8 mouse cellular contexts compared by ENCODE assay signal in genomic region chr9:62343904-62344491, GRCm38 (mm10). TPM values are rescaled to one million over a fixed set of nuclear protein-coding genes. Genes with fewer than 3 reads are reported as not detected.
DNase-seq lines count a peak whose midpoint lies in the region; ATAC-seq lines count a peak whose summit lies in the region.

No protein-coding gene starts in this region.

- no peaks in the 10 kb centered on the region for H3K9me3 ChIP-seq in embryonic facial prominence, embryonic 15.5 days (replicated peaks)
- H3K9me3 ChIP-seq in heart, embryonic 15.5 days (replicated peaks) = no peaks in the 10 kb centered on the region
- H3K9me3 ChIP-seq in liver, embryonic 15.5 days (replicated peaks) = no peaks in the 10 kb centered on the region
- no peaks in the 10 kb centered on the region for H3K9me3 ChIP-seq in neural tube, embryonic 12.5 days

- peak overlapping the region; percentile 70 for H3K4me3 ChIP-seq in embryonic facial prominence, embryonic 15.5 days (replicated peaks)
- H3K4me3 ChIP-seq in heart, embryonic 15.5 days = peak overlapping the region; percentile 86
- peak overlapping the region; percentile 86 for H3K4me3 ChIP-seq in liver, embryonic 15.5 days (replicated peaks)
- peak overlapping the region; percentile 89 for H3K4me3 ChIP-seq in neural tube, embryonic 12.5 days

- peak overlapping the region; percentile 99 for H3K27ac ChIP-seq in embryonic facial prominence, embryonic 15.5 days (replicated peaks)
- peak overlapping the region; percentile 100 for H3K27ac ChIP-seq in heart, embryonic 15.5 days
- H3K27ac ChIP-seq in liver, embryonic 15.5 days (replicated peaks) = peak overlapping the region; percentile 92
- peak overlapping the region; percentile 96 for H3K27ac ChIP-seq in neural tube, embryonic 12.5 days

- WGBS in embryonic facial prominence, embryonic 15.5 days = under 1% methylated on average over 52 of the region's 52 CpGs
- under 1% methylated on average over 52 of the region's 52 CpGs for WGBS in heart, embryonic 15.5 days
- under 1% methylated on average over 52 of the region's 52 CpGs for WGBS in liver, embryonic 15.5 days (ENCODE audit: insufficient replicate concordance)
- WGBS in neural tube, embryonic 12.5 days = under 1% methylated on average over 52 of the region's 52 CpGs

- H3K4me1 ChIP-seq in embryonic facial prominence, embryonic 15.5 days = peaks cover 40% of the 10 kb centered on the region
- peaks cover 48% of the 10 kb centered on the region for H3K4me1 ChIP-seq in heart, embryonic 15.5 days (replicated peaks)
- peaks cover 65% of the 10 kb centered on the region for H3K4me1 ChIP-seq in liver, embryonic 15.5 days (replicated peaks)
- H3K4me1 ChIP-seq in neural tube, embryonic 12.5 days = peaks cover 40% of the 10 kb centered on the region

- no peaks in the 10 kb centered on the region for H3K27me3 ChIP-seq in embryonic facial prominence, embryonic 15.5 days
- H3K27me3 ChIP-seq in heart, embryonic 15.5 days = no peaks in the 10 kb centered on the region
- H3K27me3 ChIP-seq in liver, embryonic 15.5 days = peaks cover 12% of the 10 kb centered on the region
- no peaks in the 10 kb centered on the region for H3K27me3 ChIP-seq in neural tube, embryonic 12.5 days (replicated peaks)

- no peaks in the 10 kb centered on the region for H3K36me3 ChIP-seq in embryonic facial prominence, embryonic 15.5 days
- no peaks in the 10 kb centered on the region for H3K36me3 ChIP-seq in heart, embryonic 15.5 days
- 0 out of 2 replicates have a peak, but pooled peaks cover 6% of the 10 kb centered on the region for H3K36me3 ChIP-seq in liver, embryonic 15.5 days (replicated peaks)
- no peaks in the 10 kb centered on the region for H3K36me3 ChIP-seq in neural tube, embryonic 12.5 days

- H3K4me2 ChIP-seq in embryonic facial prominence, embryonic 15.5 days (replicated peaks) = peak overlapping the region; percentile 73
- H3K4me2 ChIP-seq in heart, embryonic 15.5 days = peak overlapping the region; percentile 67
- H3K4me2 ChIP-seq in liver, embryonic 15.5 days = peak overlapping the region; percentile 96
- H3K4me2 ChIP-seq in neural tube, embryonic 12.5 days (replicated peaks) = peak overlapping the region; percentile 83

- peak overlapping the region; percentile 92 for H3K9ac ChIP-seq in embryonic facial prominence, embryonic 15.5 days
- H3K9ac ChIP-seq in heart, embryonic 15.5 days = peak overlapping the region; percentile 95
- peak overlapping the region; percentile 74 for H3K9ac ChIP-seq in liver, embryonic 15.5 days
- H3K9ac ChIP-seq in neural tube, embryonic 12.5 days = peak overlapping the region; percentile 97

- ATAC-seq in embryonic facial prominence, embryonic 15.5 days (ENCODE audit: insufficient number of reproducible peaks, low FRiP score, low TSS enrichment, low read depth) = no peak
- ATAC-seq in heart, embryonic 15.5 days (replicated peaks; ENCODE audit: insufficient number of reproducible peaks, insufficient read depth, low FRiP score, low read depth) = 0 out of 2 replicates have a peak, but pooled peaks have one; percentile 25
- ATAC-seq in liver, embryonic 15.5 days (ENCODE audit: insufficient read depth) = peak; percentile 8; the same call in 1 of the 2 replicates
- ATAC-seq in neural tube, embryonic 12.5 days (ENCODE audit: low FRiP score, low read depth) = peak; percentile 36

- DNase-seq in 3134 (ENCODE audit: extremely low read depth, insufficient read length, low spot score) = peak; percentile 68
- DNase-seq in adrenal gland, adult 18-20 months (ENCODE audit: low spot score in 2 of 2) = peak; percentile 78
- peak; percentile 83 for DNase-seq in kidney, postnatal 14 days
- DNase-seq in testis, postnatal 10 days (ENCODE audit: low spot score) = peak; percentile 85

RNA-seq across cellular contexts. Expression of gene Anp32a, which starts 2.9 kb away (rescaled TPM):
- total RNA-seq in adrenal gland, adult 18-20 months (2021) = 100 to 1,000 TPM; 275 to 337 TPM
- polyA plus RNA-seq in embryonic facial prominence, embryonic 15.5 days (2015; fragmentation: Nextera tagmentation; extraction: Ambion mirVana) = 185 and 200 TPM in 2 replicates
- 128 and 176 TPM in 2 replicates for polyA plus RNA-seq in heart, embryonic 15.5 days (2015; fragmentation: Nextera tagmentation; extraction: Ambion mirVana)
- polyA plus RNA-seq in liver, embryonic 15.5 days (2015; fragmentation: Nextera tagmentation; extraction: Ambion mirVana) = 48.5 and 63.7 TPM in 2 replicates
- 149 and 186 TPM in 2 replicates for polyA plus RNA-seq in neural tube, embryonic 12.5 days (2016; fragmentation: Nextera tagmentation; extraction: Ambion mirVana)
